Mouse (Mus musculus): ENCODE measurements around the gene Ccdc142.

Gene Ccdc142

GRCm38 (mm10) chr6:83084477-83084876 lies 16.9 kb upstream of the Ccdc142 start:
- no peak for DNase-seq (ENCODE audit: low spot score in 2 of 2)

GRCm38 (mm10) chr6:83086121-83087035 lies 15.0 kb upstream of the Ccdc142 start, which contains the start of gene Lbx2:
Gene Lbx2, plus strand, starts transcription at chr6:83086367.
- no peak for DNase-seq (ENCODE audit: low spot score in 2 of 2)

- DNase-seq (ENCODE audit: low spot score in 2 of 2), result no peak
These were observed 14.0 kb upstream of the Ccdc142 start for GRCm38 (mm10) chr6:83087205-83087925.

DNA sequence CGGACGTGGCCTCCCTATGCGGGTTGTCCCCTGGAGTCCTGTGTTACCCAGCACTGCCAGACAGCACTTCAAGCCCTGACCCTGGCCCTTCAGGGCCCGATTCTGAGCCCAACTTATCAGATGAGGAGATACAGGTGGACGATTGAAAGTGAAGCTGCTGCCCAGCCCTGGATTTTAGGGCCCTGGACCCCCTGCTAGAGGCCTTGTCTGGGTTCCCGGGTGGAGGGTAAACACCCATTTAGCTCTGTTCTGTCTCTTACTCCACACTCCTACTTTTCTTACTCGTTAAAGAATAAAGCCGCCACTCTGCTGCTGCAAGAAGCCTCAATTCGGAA lies 13.5 kb upstream of the Ccdc142 start:
- DNase-seq (ENCODE audit: low spot score in 2 of 2), result no peak

DNA sequence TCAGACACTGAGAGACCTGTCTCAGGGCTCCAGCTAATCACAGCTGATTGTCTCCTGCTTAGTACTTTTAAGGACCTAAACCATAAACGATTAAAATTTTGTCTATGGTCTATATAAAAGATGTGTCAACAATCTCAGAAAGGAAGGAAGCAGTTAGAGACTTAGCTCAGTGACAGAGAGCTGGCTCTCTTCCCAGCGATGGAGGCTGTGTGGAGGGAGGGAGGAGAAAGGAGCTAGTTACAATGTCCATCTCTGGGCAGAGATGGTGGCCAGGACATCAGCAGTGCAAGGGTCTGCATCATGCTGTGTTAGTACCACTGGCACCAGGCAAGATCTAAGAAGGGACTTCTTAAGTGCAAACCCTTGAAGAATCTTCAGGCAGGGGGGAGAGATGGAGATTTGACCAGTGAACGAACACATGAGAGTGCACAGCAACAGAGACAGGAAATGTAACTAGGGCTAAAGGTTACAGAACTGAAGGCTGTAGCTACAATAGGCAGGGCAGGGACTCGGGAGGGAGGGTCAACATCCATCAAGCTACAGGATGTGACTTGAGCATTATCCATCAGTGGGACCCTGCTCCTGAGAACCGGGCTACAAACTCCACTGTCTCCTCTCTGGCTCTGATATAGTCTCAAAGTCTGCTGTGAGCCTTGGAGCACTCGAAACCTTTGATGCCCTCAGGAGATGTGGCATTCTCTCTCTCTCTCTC lies 8.8 kb upstream of the Ccdc142 start:
- no peak for DNase-seq (ENCODE audit: low spot score in 2 of 2)

- DNase-seq (ENCODE audit: low spot score in 2 of 2), result no peak
These were observed 5.4 kb upstream of the Ccdc142 start for GRCm38 (mm10) chr6:83095968-83096367.

- no peak for DNase-seq (ENCODE audit: low spot score in 2 of 2)
These were observed 3.0 kb upstream of the Ccdc142 start for GRCm38 (mm10) chr6:83098411-83098810.

- peak; percentile 42 to 65 for DNase-seq (ENCODE audit: low spot score in 2 of 2)
These were observed 521 bp downstream of the Ccdc142 start for GRCm38 (mm10) chr6:83101688-83102556.

GRCm38 (mm10) chr6:83103130-83103650 lies 1.8 kb downstream of the Ccdc142 start:
- peak in 1 of 2 experiments; percentile 42 for DNase-seq (ENCODE audit: low spot score in 2 of 2)

DNA sequence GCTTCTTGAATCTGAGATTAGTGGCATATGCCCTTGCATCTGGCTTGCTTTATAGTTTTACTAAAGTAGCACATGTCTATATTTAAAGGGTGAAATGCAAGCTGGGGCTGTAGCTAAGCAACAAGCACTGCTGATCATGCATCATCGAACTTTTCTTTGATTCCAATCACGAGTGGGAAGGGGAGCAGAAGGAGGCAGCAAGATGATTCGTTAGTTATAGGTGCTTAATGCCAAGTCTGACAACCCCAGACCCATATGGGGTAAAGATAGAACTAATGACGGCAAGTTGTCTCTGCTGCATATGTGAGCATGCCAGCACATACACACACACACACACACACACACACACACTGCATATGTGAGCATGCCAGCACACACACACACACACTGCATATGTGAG lies 2.8 kb downstream of the Ccdc142 start:
- DNase-seq (ENCODE audit: low spot score in 2 of 2), result peak in 1 of 2 experiments; percentile 54

- peak; percentile 55 to 63 for DNase-seq (ENCODE audit: low spot score in 2 of 2)
These were observed 6.4 kb downstream of the Ccdc142 start for GRCm38 (mm10) chr6:83107566-83108400.

GRCm38 (mm10) chr6:83108762-83109668 lies 7.6 kb downstream of the Ccdc142 start, which contains the start of gene Mrpl53:
Gene Mrpl53, plus strand, starts transcription at chr6:83109040.
- DNase-seq (ENCODE audit: low spot score in 2 of 2), result peak; percentile 72 to 78

DNA sequence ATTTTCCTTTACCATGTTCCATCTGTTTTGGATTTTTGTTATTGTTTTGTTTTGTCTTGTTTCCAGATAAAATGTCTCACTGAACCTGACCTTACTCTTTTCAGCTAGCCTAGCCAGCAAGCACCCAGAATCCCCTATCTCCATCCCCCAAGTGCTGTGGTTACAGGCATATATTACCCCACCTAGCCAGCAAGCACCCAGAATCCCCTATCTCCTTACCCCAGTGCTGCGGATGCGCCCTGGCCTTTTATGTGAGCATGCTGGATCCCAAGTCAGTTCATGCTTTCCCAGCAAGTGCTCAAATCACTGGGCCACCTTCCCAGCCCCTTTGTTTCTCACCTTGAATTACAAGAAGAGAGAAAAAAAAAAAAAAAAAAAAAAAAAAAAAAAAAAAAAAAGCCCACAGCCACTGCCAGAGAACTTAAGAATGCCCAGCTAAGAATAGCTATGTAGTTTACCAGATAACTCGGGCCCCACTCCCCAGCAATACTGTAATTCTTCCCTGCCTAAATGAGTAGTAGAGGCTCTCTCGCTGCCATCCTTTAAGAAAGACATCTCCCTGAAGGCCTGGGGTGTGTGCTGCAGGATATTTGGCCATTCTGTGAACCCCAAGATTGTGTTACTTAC lies 10.2 kb downstream of the Ccdc142 start:
- no peak for DNase-seq (ENCODE audit: low spot score in 2 of 2)

DNA sequence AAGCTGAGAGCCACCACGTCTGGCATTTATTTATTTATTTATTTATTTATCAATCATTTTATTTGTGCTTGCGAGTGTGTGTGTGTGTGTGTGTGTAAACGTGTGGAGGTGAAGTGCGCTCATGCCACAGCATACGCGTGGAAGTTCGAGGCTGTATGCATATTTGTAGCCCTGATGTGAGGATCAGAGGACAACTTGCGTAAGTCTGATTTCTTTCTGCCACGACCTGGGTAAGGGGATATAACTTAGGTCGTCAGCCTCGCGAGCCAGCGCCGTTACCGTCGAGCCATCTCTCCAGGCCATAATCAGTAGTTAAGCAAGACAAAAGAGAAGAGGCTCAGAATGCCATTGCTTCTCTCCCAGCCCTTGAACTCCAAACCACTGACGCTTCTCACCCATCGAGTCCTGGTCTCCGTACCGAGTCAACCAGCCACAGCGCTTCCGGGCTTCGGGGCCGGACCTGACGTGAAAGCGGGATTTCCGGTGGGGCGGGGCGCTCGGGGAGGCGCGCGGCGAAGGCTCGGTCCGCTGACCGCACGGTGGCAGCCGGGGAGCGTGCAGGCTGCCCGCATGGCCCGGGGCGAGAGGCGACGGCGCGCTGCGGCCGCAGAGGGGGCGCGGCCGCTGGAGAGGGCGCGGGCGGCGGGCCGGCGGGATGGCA lies 13.7 kb downstream of the Ccdc142 start, which contains the start of gene Mogs:
Gene Mogs (plus strand): TSS at position 486 of the 661 bp plus-strand sequence.
- DNase-seq (ENCODE audit: low spot score in 2 of 2), result peak; percentile 82 to 92

GRCm38 (mm10) chr6:83115682-83116372 lies 14.4 kb downstream of the Ccdc142 start:
- DNase-seq (ENCODE audit: low spot score in 2 of 2), result no peak

DNA sequence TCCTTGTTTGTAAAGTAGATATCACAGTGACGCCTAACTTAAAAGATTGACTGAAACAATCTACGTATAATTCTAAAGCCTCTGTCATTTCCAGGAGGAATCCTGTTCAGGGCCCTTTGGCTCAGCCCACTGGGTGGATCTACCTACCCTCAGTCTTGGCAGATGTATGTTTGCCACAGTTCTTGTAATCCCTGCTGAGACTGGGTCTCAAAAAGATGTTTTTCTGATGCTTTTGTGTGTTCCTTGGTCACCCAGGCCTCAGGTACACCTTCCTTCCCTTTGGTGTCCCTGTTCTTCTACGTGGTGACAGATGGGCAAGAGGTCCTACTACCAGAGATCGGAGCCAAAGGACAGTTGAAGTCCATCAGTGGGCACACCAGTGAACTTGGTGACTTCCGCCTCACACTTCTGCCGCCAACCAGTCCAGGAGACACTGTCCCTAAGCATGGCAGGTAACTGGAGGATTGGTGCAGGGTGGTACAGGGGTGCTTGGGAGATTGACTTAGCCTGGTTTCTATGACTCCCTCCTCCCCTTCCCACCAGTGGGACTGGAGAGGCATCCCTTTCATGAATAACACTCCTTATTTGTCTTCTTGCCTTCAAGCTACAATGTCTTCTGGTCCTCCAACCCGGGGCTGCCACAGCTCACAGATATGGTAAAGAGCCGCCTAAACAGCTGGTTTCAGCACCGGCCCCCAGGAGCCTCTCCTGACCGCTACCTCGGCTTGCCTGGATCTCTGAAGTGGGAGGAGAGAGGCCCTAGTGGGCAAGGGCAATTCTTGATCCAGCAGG lies 15.2 kb downstream of the Ccdc142 start:
- no peak for DNase-seq (ENCODE audit: low spot score in 2 of 2)

- DNase-seq (ENCODE audit: low spot score in 2 of 2), result no peak
These were observed 15.7 kb downstream of the Ccdc142 start for GRCm38 (mm10) chr6:83117165-83117438.

Measured in frontal cortex, postnatal 10 days (tissue).